In the genomic region with DNA sequence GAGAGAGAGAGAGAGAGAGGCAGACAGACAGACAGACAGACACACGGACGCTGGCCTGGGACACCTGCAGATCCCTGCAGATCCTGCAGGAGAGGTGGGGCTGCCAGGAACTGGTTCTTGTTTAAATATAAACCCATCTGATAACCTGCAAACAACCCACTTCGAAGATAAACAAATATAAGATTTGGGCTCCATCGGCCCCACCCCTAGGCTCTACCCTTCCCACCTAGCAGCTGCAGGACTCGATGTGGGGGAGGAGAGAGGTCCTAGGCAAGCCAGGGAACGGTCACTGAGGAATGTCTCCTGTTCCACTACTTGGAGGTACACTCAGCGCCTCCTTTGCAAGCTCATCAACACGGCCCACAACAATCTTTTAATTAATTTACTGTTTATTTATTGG, we compare ENCODE assay signal across 15 mouse cellular contexts. TPM values are rescaled to one million over a fixed set of nuclear protein-coding genes. Genes with fewer than 3 reads are reported as not detected.
DNase-seq lines count a peak whose midpoint lies in the region; ATAC-seq and TF ChIP-seq lines count a peak whose summit lies in the region.
"Had no signal": no experiment of that assay in that cellular context is flagged by ENCODE, and none has a peak within 500 bp of the region (broad histone marks: within the 10 kb centered on the region; RNA-seq: fewer than 3 reads in every experiment).

No protein-coding gene starts in this region.

- TF ChIP-seq EP300 in liver, embryonic 14.5 days (IDR thresholded peaks at IDR 0.05; ENCODE audit: low read depth), result no peak
- TF ChIP-seq EP300 in stomach, postnatal 0 days (optimal IDR thresholded peaks at IDR 0.05), result no peak

- no peak for TF ChIP-seq POLR2A in cerebellum, adult 2 months (IDR thresholded peaks at IDR 0.05; ENCODE audit: borderline replicate concordance, insufficient read depth, low read length)
- TF ChIP-seq POLR2A in lung, adult 2 months (IDR thresholded peaks at IDR 0.05; ENCODE audit: borderline replicate concordance, extremely low read depth, low read depth, low read length), result no peak

- H3K4me3 ChIP-seq in cerebellum, adult 2 months (replicated peaks; ENCODE audit: insufficient read depth, low read depth, low read length), result no peak overlapping the region
- H3K4me3 ChIP-seq in lung, embryonic 16.5 days (ENCODE audit: low read length), result no peak overlapping the region
- H3K4me3 ChIP-seq in lung, adult 2 months (replicated peaks; ENCODE audit: extremely low read depth, low read depth, low read length), result no peak overlapping the region
- H3K4me3 ChIP-seq in liver, embryonic 14.5 days (ENCODE audit: insufficient read depth in 1 of 2, low read depth in 2 of 2, low read length in 2 of 2), result no peak overlapping the region
- no peak overlapping the region for H3K4me3 ChIP-seq in stomach, postnatal 0 days (ENCODE audit: low read depth, low read length)
- H3K4me3 ChIP-seq: neural tube, embryonic 12.5 days had no signal

- no peaks in the 10 kb centered on the region for H3K36me3 ChIP-seq in lung, embryonic 16.5 days (ENCODE audit: control insufficient read depth, insufficient read depth, low read length)
- no peaks in the 10 kb centered on the region for H3K36me3 ChIP-seq in liver, embryonic 14.5 days (replicated peaks; ENCODE audit: control insufficient read depth, insufficient read depth, low read depth)
- H3K36me3 ChIP-seq in stomach, postnatal 0 days (ENCODE audit: control insufficient read depth, insufficient read depth, low read length), result no peaks in the 10 kb centered on the region
- H3K36me3 ChIP-seq: neural tube, embryonic 12.5 days had no signal

- WGBS in cerebellum, adult 2 months, result 75% methylated on average over 8 of the region's 8 CpGs
- WGBS in lung, embryonic 16.5 days, result 31% methylated on average over 8 of the region's 8 CpGs
- 43% methylated on average over 8 of the region's 8 CpGs for WGBS in lung, adult 2 months
- 36% methylated on average over 8 of the region's 8 CpGs for WGBS in liver, embryonic 14.5 days (ENCODE audit: insufficient replicate concordance)
- WGBS in stomach, postnatal 0 days, result 40% methylated on average over 8 of the region's 8 CpGs

- H3K9ac ChIP-seq in lung, embryonic 16.5 days (ENCODE audit: low read length), result no peak overlapping the region
- H3K9ac ChIP-seq in liver, embryonic 14.5 days (replicated peaks), result no peak overlapping the region
- no peak overlapping the region for H3K9ac ChIP-seq in stomach, postnatal 0 days (ENCODE audit: low read length)
- H3K9ac ChIP-seq: forebrain, postnatal 0 days; neural tube, embryonic 12.5 days had no signal

- no peaks in the 10 kb centered on the region for H3K4me1 ChIP-seq in cerebellum, adult 2 months (ENCODE audit: control insufficient read depth, insufficient read depth, low read length)
- peaks cover 56% of the 10 kb centered on the region for H3K4me1 ChIP-seq in lung, embryonic 16.5 days (replicated peaks; ENCODE audit: control insufficient read depth, insufficient read depth, low read length)
- H3K4me1 ChIP-seq in lung, adult 2 months (ENCODE audit: control insufficient read depth, insufficient read depth, low read length), result peaks cover 6% of the 10 kb centered on the region; the same call in 1 of the 2 replicates
- peaks cover 0 to 8% of the 10 kb centered on the region in 2 experiments; a peak in 1 of 4 replicates for H3K4me1 ChIP-seq in liver, embryonic 14.5 days (replicated peaks; ENCODE audit: control insufficient read depth in 2 of 2, insufficient read depth in 2 of 2, low read length in 1 of 2)
- peaks cover 24% of the 10 kb centered on the region for H3K4me1 ChIP-seq in stomach, postnatal 0 days (replicated peaks; ENCODE audit: control insufficient read depth, insufficient read depth)

- no peak for TF ChIP-seq CTCF in cerebellum, adult 2 months (IDR thresholded peaks at IDR 0.05; ENCODE audit: borderline replicate concordance, insufficient read depth, low read depth, low read length)
- TF ChIP-seq CTCF in lung, adult 2 months (IDR thresholded peaks at IDR 0.05; ENCODE audit: insufficient read depth, low read length), result no peak
- TF ChIP-seq CTCF in liver, embryonic 14.5 days (IDR thresholded peaks at IDR 0.05; ENCODE audit: low read depth), result no peak
- TF ChIP-seq CTCF in stomach, postnatal 0 days (IDR thresholded peaks at IDR 0.05; ENCODE audit: low read depth), result no peak

- H3K4me2 ChIP-seq in lung, embryonic 16.5 days (ENCODE audit: low read depth, low read length), result peak overlapping the region; percentile 33
- H3K4me2 ChIP-seq in liver, embryonic 14.5 days (ENCODE audit: low read depth), result peak overlapping the region; percentile 2; the same call in 1 of the 2 replicates
- H3K4me2 ChIP-seq in stomach, postnatal 0 days (replicated peaks; ENCODE audit: low read depth), result peak overlapping the region; percentile 38
- H3K4me2 ChIP-seq: neural tube, embryonic 12.5 days had no signal

- no peaks in the 10 kb centered on the region for H3K27me3 ChIP-seq in cerebellum, adult 2 months (ENCODE audit: control insufficient read depth, insufficient read depth, low read length)
- H3K27me3 ChIP-seq in lung, embryonic 16.5 days (ENCODE audit: control insufficient read depth, insufficient read depth, low read depth, low read length), result no peaks in the 10 kb centered on the region
- peaks cover 18% of the 10 kb centered on the region for H3K27me3 ChIP-seq in liver, embryonic 14.5 days (ENCODE audit: control insufficient read depth, insufficient read depth, low read length)
- H3K27me3 ChIP-seq in stomach, postnatal 0 days (ENCODE audit: control insufficient read depth, insufficient read depth, low read length), result no peaks in the 10 kb centered on the region

- H3K9me3 ChIP-seq in lung, embryonic 16.5 days (ENCODE audit: control insufficient read depth, low read length), result no peaks in the 10 kb centered on the region
- no peaks in the 10 kb centered on the region for H3K9me3 ChIP-seq in liver, embryonic 14.5 days (ENCODE audit: control insufficient read depth, low read length)
- H3K9me3 ChIP-seq in stomach, postnatal 0 days (ENCODE audit: control insufficient read depth, low read length), result no peaks in the 10 kb centered on the region
- H3K9me3 ChIP-seq: neural tube, embryonic 12.5 days had no signal

- peak overlapping the region; percentile 41 for H3K27ac ChIP-seq in cerebellum, adult 2 months (ENCODE audit: insufficient read depth, low read length)
- peak overlapping the region; percentile 50; the same call in 1 of the 2 replicates for H3K27ac ChIP-seq in lung, embryonic 16.5 days (ENCODE audit: low read length)
- no peak overlapping the region for H3K27ac ChIP-seq in liver, embryonic 14.5 days
- peak overlapping the region; percentile 91 for H3K27ac ChIP-seq in stomach, postnatal 0 days (replicated peaks)
- H3K27ac ChIP-seq: neural tube, embryonic 12.5 days had no signal

- no peak for ATAC-seq in lung, embryonic 16.5 days (ENCODE audit: low read depth)
- peak; percentile 11; the same call in 1 of the 2 replicates for ATAC-seq in liver, embryonic 14.5 days (ENCODE audit: insufficient read depth)
- peak; percentile 15; the same call in 1 of the 2 replicates for ATAC-seq in stomach, postnatal 0 days (ENCODE audit: low FRiP score, low TSS enrichment)
- ATAC-seq: forebrain, postnatal 0 days; hindbrain, embryonic 16.5 days had no signal

- no peak for DNase-seq in cerebellum, adult 2 months
- no peak for DNase-seq in cerebellum, postnatal 4 days (ENCODE audit: low spot score in 2 of 2)
- DNase-seq in lung, adult 2 months, result no peak
- DNase-seq in liver, embryonic 14.5 days (ENCODE audit: low read depth in 3 of 3, low spot score in 3 of 3), result no peak
- DNase-seq in stomach, postnatal 0 days (ENCODE audit: low spot score), result peak; percentile 69
- DNase-seq in thymus, postnatal 4 days, result no peak
- no peak for DNase-seq in urinary bladder, adult 2 months (ENCODE audit: low spot score)
- DNase-seq: forebrain, postnatal 0 days; gastrocnemius, postnatal 36 days; midbrain, embryonic 14.5 days; retina, postnatal 1 day had no signal

RNA-seq across cellular contexts. Expression of a gene that starts 5.4 kb away (rescaled TPM):
- 65.7 and 69.5 TPM in 2 replicates for polyA plus RNA-seq in cerebellum, adult 2 months (2012; rRNA removed)
- 226 and 247 TPM in 2 replicates for polyA plus RNA-seq in lung, embryonic 16.5 days (2015; fragmentation: Nextera tagmentation; extraction: Ambion mirVana)
- polyA plus RNA-seq in lung, adult 2 months (2012; rRNA removed), result 75.1 and 91.1 TPM in 2 replicates
- 9.7 and 10.8 TPM in 2 replicates for polyA plus RNA-seq in liver, embryonic 14.5 days (2012; rRNA removed)
- 23.8 and 25.4 TPM in 2 replicates for polyA plus RNA-seq in liver, embryonic 14.5 days (2014; fragmentation: Nextera tagmentation; extraction: Ambion mirVana)
- 133 and 143 TPM in 2 replicates for polyA plus RNA-seq in stomach, postnatal 0 days (2015; fragmentation: Nextera tagmentation; extraction: Ambion mirVana)
- polyA plus RNA-seq in urinary bladder, adult 2 months (2012; rRNA removed), result 150 and 162 TPM in 2 replicates

RNA-seq across cellular contexts. Expression of a gene that starts 18.5 kb away (rescaled TPM):
- polyA plus RNA-seq in cerebellum, adult 2 months (2012; rRNA removed), result 73.7 and 75.4 TPM in 2 replicates
- polyA plus RNA-seq in lung, embryonic 16.5 days (2015; fragmentation: Nextera tagmentation; extraction: Ambion mirVana), result 59.9 and 62.3 TPM in 2 replicates
- 89.8 and 133 TPM in 2 replicates for polyA plus RNA-seq in lung, adult 2 months (2012; rRNA removed)
- polyA plus RNA-seq in liver, embryonic 14.5 days (2012; rRNA removed), result 15.9 and 20.6 TPM in 2 replicates
- 30.7 TPM in 2 replicates for polyA plus RNA-seq in liver, embryonic 14.5 days (2014; fragmentation: Nextera tagmentation; extraction: Ambion mirVana)
- polyA plus RNA-seq in stomach, postnatal 0 days (2015; fragmentation: Nextera tagmentation; extraction: Ambion mirVana), result 46.9 and 48.6 TPM in 2 replicates
- 38.9 and 45.9 TPM in 2 replicates for polyA plus RNA-seq in urinary bladder, adult 2 months (2012; rRNA removed)

RNA-seq across cellular contexts. Expression of a gene that starts 22.5 kb away (rescaled TPM):
- 16.7 and 21.0 TPM in 2 replicates for polyA plus RNA-seq in cerebellum, adult 2 months (2012; rRNA removed)
- 7.9 and 15.2 TPM in 2 replicates for polyA plus RNA-seq in lung, embryonic 16.5 days (2015; fragmentation: Nextera tagmentation; extraction: Ambion mirVana)
- 47.7 and 52.2 TPM in 2 replicates for polyA plus RNA-seq in lung, adult 2 months (2012; rRNA removed)
- polyA plus RNA-seq in liver, embryonic 14.5 days (2012; rRNA removed), result 0.13 and 1.7 TPM in 2 replicates
- 1.9 and 5.9 TPM in 2 replicates for polyA plus RNA-seq in liver, embryonic 14.5 days (2014; fragmentation: Nextera tagmentation; extraction: Ambion mirVana)
- polyA plus RNA-seq in stomach, postnatal 0 days (2015; fragmentation: Nextera tagmentation; extraction: Ambion mirVana), result 26.9 and 28.1 TPM in 2 replicates
- 3.0 and 4.4 TPM in 2 replicates for polyA plus RNA-seq in urinary bladder, adult 2 months (2012; rRNA removed)

RNA-seq across cellular contexts. Expression of a gene that starts 33.3 kb away (rescaled TPM):
- 5.5 and 5.9 TPM in 2 replicates for polyA plus RNA-seq in cerebellum, adult 2 months (2012; rRNA removed)
- 46.8 and 54.9 TPM in 2 replicates for polyA plus RNA-seq in lung, embryonic 16.5 days (2015; fragmentation: Nextera tagmentation; extraction: Ambion mirVana)
- 78.0 and 80.1 TPM in 2 replicates for polyA plus RNA-seq in lung, adult 2 months (2012; rRNA removed)
- 0.16 and 0.44 TPM in 2 replicates for polyA plus RNA-seq in liver, embryonic 14.5 days (2012; rRNA removed)
- polyA plus RNA-seq in liver, embryonic 14.5 days (2014; fragmentation: Nextera tagmentation; extraction: Ambion mirVana), result not detected in 2 replicates
- polyA plus RNA-seq in stomach, postnatal 0 days (2015; fragmentation: Nextera tagmentation; extraction: Ambion mirVana), result 2.0 and 3.1 TPM in 2 replicates
- polyA plus RNA-seq in urinary bladder, adult 2 months (2012; rRNA removed), result 3.1 and 3.4 TPM in 2 replicates
- polyA plus RNA-seq: midbrain, embryonic 14.5 days had no signal

RNA-seq across cellular contexts. Expression of a gene that starts 35.3 kb away (rescaled TPM):
- polyA plus RNA-seq in cerebellum, adult 2 months (2012; rRNA removed), result not detected in 2 replicates
- not detected in 2 replicates for polyA plus RNA-seq in lung, embryonic 16.5 days (2015; fragmentation: Nextera tagmentation; extraction: Ambion mirVana)
- not detected in 2 replicates for polyA plus RNA-seq in lung, adult 2 months (2012; rRNA removed)
- polyA plus RNA-seq in liver, embryonic 14.5 days (2012; rRNA removed), result not detected in 2 replicates
- not detected in 2 replicates for polyA plus RNA-seq in liver, embryonic 14.5 days (2014; fragmentation: Nextera tagmentation; extraction: Ambion mirVana)
- not detected in 2 replicates for polyA plus RNA-seq in stomach, postnatal 0 days (2015; fragmentation: Nextera tagmentation; extraction: Ambion mirVana)
- not detected in 2 replicates for polyA plus RNA-seq in urinary bladder, adult 2 months (2012; rRNA removed)
- polyA plus RNA-seq: forebrain, postnatal 0 days; heart, postnatal 0 days; hindbrain, embryonic 16.5 days; midbrain, embryonic 14.5 days; neural tube, embryonic 12.5 days had no signal
